In genomic region chr11:5181850-5182404, GRCm38 (mm10) we compare ENCODE assay signal across 8 mouse cellular contexts. TPM values are rescaled to one million over a fixed set of nuclear protein-coding genes. Genes with fewer than 3 reads are reported as not detected.
DNase-seq lines count a peak whose midpoint lies in the region; ATAC-seq and TF ChIP-seq lines count a peak whose summit lies in the region.

No protein-coding gene starts in this region.

- H3K4me3 ChIP-seq in kidney, embryonic 14.5 days (ENCODE audit: low read length): no peak overlapping the region
- H3K4me3 ChIP-seq in olfactory bulb, adult 2 months (ENCODE audit: insufficient read depth, low read depth, low read length): no peak overlapping the region

- no peak overlapping the region for H3K9ac ChIP-seq in kidney, embryonic 14.5 days (ENCODE audit: low read depth, low read length)

- H3K36me3 ChIP-seq in kidney, embryonic 14.5 days (ENCODE audit: control insufficient read depth, insufficient read depth, low read length): no peaks in the 10 kb centered on the region

- peaks cover 7% of the 10 kb centered on the region for H3K4me1 ChIP-seq in kidney, embryonic 14.5 days (ENCODE audit: control insufficient read depth, insufficient read depth, low read length)
- peaks cover 14% of the 10 kb centered on the region for H3K4me1 ChIP-seq in olfactory bulb, adult 2 months (ENCODE audit: control insufficient read depth, insufficient read depth, low read length)

- ATAC-seq in kidney, embryonic 14.5 days (ENCODE audit: low FRiP score, low TSS enrichment): no peak

- peak; percentile 74 for DNase-seq in 416B (ENCODE audit: low read depth)
- peak; percentile 87 for DNase-seq in T-cell, adult 2 months (ENCODE audit: low spot score)
- DNase-seq in cerebellum, postnatal 25 days: peak; percentile 90 to 92
- DNase-seq in gastrocnemius, postnatal 4 days (ENCODE audit: low spot score in 2 of 2): peak; percentile 69 to 79
- DNase-seq in liver: peak; percentile 78
- peak; percentile 85 to 90 for DNase-seq in thymus, adult 18-20 months

- peak; percentile 98 for TF ChIP-seq CTCF in olfactory bulb, adult 2 months (IDR thresholded peaks at IDR 0.05; ENCODE audit: insufficient read depth, low read depth, low read length)

- H3K27me3 ChIP-seq in kidney, embryonic 14.5 days (ENCODE audit: control insufficient read depth, insufficient read depth, low read length): no peaks in the 10 kb centered on the region

- H3K27ac ChIP-seq in kidney, embryonic 14.5 days (ENCODE audit: low read depth, low read length): peak overlapping the region; percentile 17; the same call in 1 of the 2 replicates
- no peak overlapping the region for H3K27ac ChIP-seq in olfactory bulb, adult 2 months (ENCODE audit: insufficient read depth, low read depth, low read length)

- no peak for TF ChIP-seq POLR2A in olfactory bulb, adult 2 months (IDR thresholded peaks at IDR 0.05; ENCODE audit: insufficient read depth, low read depth, low read length)

- WGBS in kidney, embryonic 14.5 days: 13% methylated on average over 13 of the region's 13 CpGs
- WGBS in olfactory bulb, adult 2 months: 28% methylated on average over 13 of the region's 13 CpGs

- no peak overlapping the region for H3K4me2 ChIP-seq in kidney, embryonic 14.5 days (replicated peaks; ENCODE audit: low read depth, low read length)

- no peaks in the 10 kb centered on the region for H3K9me3 ChIP-seq in kidney, embryonic 14.5 days (ENCODE audit: control insufficient read depth, low read length)

RNA-seq across cellular contexts. Expression of gene Emid1, which starts 29.9 kb away (rescaled TPM):
- total RNA-seq in gastrocnemius, postnatal 4 days (2021): 10 to 100 TPM; 17.4 to 20.4 TPM
- polyA plus RNA-seq in kidney, embryonic 14.5 days (2014; fragmentation: Nextera tagmentation; extraction: Ambion mirVana): 141 and 178 TPM in 2 replicates
- not detected in 2 replicates for polyA plus RNA-seq in olfactory bulb, adult 2 months (2012; ENCODE audit: insufficient read depth, insufficient read length, low replicate concordance, missing spikeins)

Comparison
In these comparisons a context has a peak if more than half of its experiments do, and no peak if none do; other contexts are left out.
1. RNA of gene Emid1, which starts 29.9 kb away (polyA plus RNA-seq): 141 to 178 TPM in kidney, embryonic 14.5 days; not detected in olfactory bulb, adult 2 months; every median in the first group is over 100 times any median in the second.
2. Peak in every context shown above with its lines, with median percentiles within 50 percentile points of each other: DNase-seq.